Mouse (Mus musculus) megakaryocyte, embryonic 14.5 days (primary cell): ENCODE results near the gene Ltbp4.

Experiments used
- FLI1 ChIP-seq: IDR thresholded peaks from 2 replicates; pipeline ENCODE4 v1.6.1; 2012; ENCODE audit warnings: low read length, inconsistent platforms, mixed read lengths
- GATA1 ChIP-seq: IDR thresholded peaks from 3 replicates; pipeline ENCODE4 v1.6.1; 2012; ENCODE audit warnings: mixed read lengths, low read length, inconsistent platforms, borderline replicate concordance

DNA sequence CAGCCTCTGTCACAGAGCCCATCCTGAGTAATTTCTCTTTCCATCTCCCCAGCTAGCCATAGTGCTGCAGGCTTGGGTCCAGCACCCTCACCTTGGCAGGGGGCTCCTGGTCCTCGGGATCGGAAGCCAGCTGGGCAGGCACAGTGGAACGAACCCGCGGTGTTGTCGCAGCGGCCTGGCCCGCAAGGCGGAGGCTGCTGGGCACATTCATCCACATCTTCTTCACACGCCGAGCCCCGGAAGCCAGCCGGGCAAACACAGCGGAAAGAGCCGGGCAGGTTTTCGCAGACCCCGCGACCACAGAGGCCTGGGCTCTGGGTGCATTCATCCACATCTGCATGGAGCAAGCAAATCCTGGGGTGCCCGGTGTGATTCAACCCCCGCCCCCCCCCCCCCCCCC is 12.6 kb downstream of the Ltbp4 start:
- TF ChIP-seq GATA1 (no peak), FLI1 (no peak)
